Mouse (Mus musculus) fat pad, adult 2 months (tissue): ENCODE data around the gene Ghdc.
A peak's percentile ranks its signal among the peaks of the same experiment; 100 is the strongest.

ENCODE experiments used
- DNase-seq: peaks from one replicate; pipeline ENCODE4 v3.0.0-alpha.2; 2011; ENCODE audit warnings: low read depth, low spot score; ENCODE audit errors: extremely low read depth

Ghdc gene

DNA sequence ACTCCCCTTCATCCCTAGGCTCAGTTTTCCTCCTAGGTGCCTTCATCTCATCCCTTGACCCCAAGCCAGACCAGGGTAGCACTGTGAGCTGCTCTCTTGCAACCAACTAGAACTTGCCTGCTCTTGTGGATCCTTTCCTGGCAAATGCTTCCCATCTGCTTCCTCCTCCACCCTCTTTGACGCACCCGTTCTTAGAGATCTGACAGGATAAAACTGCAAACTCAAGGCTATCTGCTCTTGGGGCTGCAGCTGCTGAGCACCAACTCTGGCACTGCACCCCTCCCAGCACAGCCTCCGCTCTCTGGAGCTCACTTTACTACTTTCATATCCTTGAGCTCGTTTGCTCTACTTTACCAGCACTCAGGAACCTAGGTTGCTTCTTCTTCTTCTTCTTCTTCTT lies 22.1 kb downstream of the Ghdc start:
- DNase-seq = no peak

DNA sequence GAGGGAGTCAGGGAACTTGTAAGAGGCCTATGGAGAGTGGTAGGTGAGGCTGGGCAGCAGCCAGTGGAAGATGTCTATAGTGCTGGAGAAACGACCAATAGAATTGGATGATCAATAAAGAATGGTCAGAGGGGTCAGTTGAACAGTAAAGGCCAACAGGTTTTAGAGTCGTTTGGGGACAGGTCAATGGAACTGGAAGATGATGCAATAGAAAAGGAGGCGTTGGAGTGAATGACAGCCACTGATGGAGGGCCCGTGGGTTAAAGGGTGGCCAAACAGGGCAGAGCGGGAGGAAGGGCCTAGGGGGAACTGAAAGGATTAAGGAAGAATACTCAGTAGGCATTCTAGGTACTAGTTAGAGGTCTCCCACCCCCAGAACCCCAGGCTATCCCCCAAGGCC lies 23.6 kb downstream of the Ghdc start:
- no peak for DNase-seq

DNA sequence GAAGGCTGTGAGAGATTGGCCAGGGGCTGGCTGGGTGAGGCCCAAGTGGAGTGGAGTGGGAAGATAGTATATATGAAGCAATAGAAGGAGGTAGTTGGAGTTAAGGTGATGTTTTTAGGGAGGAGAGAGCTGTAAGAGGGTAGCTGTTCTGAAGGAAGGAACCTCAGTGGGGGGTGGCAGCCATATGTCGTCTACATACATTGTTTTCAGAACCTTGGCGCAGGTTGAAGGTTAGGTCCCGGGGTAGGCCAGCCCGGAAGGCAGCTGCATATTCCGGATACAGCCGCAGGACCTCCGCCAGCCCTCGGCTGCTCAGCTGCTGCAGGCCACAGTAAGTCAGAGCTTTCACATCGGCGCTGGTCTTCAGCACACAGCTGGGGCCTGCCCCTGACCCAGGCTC lies 24.2 kb downstream of the Ghdc start:
- DNase-seq = no peak

DNA sequence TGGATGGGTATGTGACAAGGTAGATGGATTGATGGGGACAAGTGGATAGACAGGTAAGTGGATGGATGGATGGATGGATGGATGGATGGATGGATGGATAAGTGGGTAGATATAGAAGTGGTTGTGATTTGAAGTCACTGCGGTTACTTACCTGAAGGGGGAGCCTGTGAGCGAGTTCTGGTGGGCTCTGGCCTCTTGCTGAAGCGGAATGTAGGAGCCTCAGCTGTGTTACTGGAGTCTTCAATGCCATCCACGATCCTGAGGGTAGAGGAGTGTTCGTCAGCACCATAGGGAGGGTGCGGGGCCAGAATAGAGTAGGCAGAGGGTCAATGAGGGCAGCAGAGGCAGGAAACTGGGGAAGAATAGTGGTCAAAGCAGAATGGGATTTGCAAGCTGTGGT lies 25.7 kb downstream of the Ghdc start:
- no peak for DNase-seq

DNA sequence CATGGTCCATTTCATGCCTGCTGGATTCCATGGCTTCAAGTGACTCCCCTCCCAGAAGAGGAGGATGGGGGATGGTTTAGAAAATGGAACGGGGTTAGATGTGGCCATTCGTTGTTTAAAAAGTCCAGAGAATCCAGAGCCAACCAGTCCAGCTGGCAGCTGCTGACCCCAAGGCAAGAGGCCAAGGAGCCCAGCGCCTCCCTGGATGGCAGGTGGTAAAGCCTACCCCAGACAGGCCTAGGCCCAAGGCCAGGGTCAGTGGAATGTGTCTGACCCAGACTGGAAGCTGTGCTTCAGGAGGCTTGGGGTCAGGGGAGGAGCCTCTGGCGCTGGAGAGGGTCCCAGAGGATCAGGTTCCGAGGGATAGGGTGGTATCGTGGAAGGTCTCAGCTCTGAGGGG lies 29.4 kb downstream of the Ghdc start:
- DNase-seq = no peak

DNA sequence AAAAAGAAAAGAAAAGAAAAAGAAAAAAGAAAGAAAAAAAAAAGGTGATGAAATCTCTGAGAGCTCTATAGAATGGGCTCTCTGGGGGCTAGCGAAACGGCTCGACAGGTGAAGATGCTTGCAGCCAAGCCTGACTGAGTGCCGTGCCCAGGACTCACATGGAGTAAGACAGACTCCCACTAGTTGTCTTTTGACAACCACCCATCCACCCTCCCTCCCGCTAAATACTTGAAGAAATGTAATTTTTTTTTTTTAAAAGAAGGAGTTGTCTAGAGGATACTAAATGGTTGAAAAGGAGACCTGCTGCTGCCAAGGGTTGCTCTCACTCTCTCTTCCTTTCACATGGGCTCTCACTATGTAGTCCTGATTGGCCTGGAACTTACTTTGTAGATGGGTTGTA lies 32.0 kb downstream of the Ghdc start:
- no peak for DNase-seq

DNA sequence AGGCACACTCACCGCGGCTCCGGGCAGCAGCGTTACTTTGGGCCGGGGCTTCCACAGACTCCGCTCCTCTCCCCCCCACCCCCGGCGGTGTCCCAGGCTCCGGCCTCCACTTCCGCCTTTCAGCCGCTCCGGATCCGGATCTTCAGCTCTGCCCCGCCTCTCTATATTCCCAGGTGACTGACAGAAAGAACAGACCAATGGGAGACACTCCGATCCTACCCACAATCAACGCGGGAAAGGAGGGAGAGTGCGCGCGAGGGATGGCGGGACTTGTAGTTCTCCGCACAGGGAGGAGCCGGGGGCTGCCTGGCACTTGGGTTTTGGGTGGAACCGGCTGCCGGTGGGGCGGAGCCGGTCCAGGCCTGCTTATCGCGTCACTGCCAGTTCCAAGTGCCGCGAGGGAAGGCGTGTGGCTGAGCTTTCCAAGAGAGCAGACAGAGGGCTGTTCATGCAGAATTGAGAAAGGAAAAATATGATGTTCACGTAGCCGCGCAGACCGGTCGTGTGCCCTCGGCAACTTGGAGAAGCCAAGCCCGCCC lies 32.6 kb downstream of the Ghdc start, which contains the start of gene Rab5c:
Rab5c (minus strand) TSS at position 150 of the 539 bp plus-strand sequence.
- DNase-seq = peak; percentile 82

DNA sequence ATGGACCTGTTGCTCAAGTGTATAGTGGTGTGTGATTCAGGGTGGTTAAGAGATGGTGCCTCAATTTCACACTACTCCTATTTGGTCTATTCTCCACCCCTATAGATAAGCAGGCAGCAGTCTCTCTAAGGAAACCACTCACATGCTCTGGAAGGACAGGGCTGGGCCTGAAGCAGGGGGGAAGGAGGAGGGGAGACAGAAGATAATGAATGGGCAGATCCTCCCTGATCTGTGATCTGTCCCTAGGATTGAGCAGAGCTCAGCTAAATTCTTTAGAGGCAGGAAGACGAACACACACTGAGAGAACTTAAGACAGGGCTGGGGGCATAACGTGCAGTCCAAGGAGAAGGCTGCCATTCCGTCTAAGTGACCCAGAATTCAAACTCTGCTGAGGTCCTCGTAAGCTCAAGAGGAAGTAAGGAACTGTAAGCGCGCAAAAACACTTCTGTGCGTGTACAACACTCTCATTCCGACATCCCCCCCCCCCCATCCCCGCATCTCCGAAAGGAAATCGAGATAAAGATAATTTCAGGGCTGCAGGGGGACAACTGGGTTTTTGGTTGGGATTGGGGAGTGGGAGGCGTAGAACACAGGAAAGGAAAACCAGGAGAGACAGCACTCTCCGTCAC lies 33.5 kb downstream of the Ghdc start:
- no peak for DNase-seq

DNA sequence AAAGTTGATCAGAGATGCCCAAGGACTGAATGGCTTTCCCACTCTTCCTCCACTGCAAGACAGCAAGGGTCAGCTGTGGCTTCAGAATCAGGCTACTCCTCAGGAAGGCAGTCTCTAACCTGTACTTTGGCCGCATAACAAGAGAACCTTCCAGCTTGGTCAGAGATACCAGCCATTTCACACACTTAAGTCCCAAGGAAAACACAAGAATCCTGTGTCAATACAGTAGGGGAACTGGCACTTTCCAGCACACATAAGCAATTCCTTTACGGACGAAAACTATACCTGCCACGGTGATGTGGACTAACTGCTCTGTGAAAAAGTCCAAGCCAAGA lies 34.0 kb downstream of the Ghdc start:
- DNase-seq = no peak

DNA sequence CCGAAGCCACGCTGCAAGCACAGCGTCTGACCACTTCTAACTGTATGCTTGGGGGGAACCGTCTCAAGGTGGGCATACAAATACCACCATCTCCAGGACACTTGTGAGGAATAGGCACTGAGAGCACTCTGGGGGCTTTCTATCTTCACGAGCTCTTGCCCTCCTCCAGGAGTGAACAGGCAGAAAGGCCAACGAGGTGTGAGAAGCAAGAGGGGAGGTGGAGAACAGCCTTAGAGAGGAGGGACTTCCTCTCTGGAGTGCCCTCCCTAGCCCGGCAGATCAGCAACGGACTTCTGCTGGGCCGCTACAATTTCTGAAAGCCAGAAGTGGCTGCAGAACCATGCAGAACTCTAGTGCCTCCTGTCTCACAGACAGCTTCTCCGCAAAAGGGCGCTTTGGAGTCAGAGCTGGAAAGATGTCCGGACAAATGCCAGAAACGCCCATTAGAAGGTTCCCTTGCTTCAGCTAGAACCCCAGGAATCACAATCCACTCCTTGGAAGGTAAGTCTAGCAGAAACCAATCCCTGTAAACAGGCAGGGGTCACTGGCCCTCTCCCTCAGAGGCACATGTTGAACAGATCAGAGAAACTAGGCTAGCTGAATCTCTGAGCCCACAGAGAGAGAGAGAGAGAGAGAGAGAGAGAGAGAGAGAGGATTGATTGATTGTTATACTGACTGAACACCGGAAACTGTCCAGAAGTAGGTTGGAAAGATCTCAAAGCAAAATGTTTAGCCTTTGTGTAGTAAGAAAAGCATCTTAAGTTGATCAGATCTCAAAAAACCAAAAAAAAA lies 34.6 kb downstream of the Ghdc start:
- no peak for DNase-seq

DNA sequence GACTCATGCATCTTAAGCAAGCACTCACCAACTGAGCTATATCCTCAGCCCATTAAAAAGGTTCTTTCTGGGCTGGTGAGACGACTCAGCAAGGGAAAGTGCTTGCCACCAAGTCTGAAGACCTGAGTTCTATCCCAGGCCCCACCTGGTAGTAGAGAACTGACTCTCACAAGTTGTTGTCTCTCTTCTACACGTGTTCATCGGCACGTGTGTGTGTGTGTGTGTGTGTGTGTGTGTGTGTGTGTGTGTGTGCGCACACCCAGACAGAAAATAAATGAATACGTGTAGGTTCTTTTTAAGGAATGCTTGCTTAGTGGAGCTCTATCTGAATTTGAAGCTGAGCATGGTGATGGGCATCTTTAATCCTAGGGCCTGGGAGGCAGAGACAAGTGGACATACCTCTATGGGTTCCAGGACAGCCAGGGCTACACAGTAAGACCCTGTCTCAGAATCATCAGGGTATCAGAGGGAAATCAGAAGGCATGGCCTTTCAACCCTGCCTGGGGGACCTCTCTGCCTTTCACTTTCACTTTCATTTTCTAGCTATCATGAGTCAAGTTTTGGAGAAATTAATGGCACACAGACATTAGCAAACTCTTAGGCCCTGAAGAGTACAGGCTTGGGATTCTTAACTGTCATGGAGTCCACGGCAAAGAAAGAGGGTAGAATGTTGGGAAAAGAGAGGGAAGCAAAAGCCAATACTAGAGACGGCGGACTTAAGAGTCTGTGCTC lies 35.5 kb downstream of the Ghdc start:
- no peak for DNase-seq

DNA sequence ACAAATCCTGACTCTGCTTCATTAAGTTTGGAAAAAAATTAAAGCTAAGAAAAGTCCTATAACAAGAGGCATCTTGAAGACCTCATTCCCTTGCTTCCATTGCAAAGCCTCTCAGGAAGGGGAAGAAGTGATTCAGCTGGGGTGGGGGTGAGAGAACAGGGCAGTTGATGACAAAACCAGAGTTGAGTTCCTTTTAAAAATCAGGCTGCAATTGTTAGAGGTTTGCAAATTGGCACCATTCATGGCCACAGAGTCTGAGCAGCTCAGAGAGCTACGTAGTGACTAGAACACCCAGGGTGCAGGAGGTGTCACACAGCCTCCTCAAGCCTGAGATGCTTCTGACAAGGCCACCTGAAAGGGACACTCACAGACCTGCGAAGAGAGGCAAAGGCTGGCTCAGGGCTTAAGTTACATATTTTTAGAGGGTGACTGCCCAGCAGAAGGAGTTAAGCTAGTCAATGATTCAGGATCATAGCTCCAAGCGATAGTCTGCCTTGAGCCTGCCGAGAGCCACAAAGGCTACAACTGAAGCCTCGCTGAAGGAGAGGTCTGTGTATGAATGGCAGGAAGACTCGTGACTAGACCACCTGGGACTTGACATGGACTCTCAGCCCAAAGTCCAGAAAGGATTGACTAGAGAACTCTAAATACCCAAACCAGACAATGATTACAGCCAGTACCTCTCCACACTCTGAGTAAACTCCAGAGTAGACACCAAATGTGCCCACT lies 40.1 kb downstream of the Ghdc start:
- DNase-seq = no peak

DNA sequence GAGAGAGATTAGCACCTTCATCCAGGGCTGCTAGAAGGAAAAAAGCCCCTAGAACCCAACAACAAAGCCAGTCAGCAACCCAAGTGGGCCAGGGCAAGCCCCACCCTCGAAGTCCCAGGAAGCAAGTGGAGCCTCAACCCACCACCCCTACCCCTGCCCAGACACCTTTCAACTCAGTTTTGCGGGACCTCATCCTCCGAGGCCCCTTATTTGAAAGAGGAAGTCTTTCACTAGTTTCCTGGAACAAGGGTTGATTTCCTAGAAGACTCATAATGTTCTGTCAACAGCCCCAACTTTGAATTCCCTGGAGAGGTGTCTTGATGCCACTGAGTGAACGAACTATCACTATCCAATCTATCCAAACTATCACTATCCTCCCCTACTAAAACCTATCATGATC lies 40.8 kb downstream of the Ghdc start:
- no peak for DNase-seq

DNA sequence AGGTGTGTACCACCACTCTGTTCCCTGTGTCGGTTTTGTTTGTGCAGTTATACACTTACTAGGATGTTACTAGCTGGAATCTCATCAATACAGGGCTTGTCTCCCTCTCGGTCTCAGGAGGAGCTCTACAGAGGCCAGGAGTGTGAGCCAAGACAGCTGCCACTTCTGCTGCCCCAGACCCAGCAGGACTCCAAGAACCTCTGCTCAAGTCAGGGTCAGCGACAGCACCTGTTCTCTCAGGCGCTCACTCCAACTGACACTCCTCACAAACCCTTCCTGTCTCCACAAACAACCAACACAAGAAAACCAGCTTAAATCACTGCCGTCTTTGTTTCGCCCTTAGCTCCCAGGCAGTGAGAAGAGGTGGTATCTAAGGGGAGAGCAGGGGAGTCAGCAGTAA lies 42.2 kb downstream of the Ghdc start:
- no peak for DNase-seq

DNA sequence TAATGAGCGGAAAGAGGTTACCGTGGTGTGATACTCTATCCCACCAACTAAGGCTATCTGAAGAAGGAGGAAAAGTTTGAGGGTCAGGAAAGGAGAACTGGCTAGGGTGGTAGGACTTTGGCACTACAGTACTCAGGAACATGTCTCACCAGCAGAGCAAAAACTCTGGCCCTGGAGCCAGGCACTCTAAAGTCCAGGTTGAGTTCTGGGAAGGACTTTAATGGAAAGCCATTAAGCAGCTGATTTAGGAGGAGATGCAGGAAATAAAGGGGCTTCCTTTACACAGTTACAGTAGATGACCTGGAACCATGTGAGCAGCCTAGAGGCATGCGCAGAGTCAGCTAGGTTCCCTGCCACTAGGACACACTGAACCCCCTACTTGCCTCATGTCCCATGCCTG lies 43.6 kb downstream of the Ghdc start:
- no peak for DNase-seq

DNA sequence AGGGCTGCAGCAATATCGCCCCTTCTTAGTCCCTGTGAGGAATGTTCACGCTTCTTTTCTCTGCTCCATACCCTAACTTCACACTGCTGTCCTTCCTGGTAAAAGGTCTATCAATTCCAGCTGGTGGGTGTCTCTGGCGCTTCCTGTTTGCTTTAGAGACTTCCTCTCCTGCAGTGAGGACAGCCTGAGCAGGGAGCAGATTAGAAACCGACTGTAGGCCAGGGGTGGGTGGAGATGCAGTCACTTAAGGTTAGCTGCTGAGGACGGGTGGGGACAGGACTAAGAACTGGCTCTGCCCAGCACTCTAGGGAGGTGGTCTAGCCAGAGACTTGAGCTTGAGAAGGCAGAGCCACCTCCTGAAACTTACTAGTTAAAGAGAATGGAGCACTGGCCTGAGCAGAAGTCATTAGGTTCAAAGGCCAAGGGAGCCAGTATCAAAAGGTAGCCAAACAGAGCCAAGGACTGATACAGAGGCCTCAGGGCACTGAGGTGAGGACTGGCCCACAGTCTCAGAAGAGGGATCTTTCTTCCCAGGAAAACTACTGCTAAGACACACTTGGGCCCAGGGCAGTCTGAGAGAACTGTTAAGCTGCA lies 45.7 kb downstream of the Ghdc start:
- no peak for DNase-seq

DNA sequence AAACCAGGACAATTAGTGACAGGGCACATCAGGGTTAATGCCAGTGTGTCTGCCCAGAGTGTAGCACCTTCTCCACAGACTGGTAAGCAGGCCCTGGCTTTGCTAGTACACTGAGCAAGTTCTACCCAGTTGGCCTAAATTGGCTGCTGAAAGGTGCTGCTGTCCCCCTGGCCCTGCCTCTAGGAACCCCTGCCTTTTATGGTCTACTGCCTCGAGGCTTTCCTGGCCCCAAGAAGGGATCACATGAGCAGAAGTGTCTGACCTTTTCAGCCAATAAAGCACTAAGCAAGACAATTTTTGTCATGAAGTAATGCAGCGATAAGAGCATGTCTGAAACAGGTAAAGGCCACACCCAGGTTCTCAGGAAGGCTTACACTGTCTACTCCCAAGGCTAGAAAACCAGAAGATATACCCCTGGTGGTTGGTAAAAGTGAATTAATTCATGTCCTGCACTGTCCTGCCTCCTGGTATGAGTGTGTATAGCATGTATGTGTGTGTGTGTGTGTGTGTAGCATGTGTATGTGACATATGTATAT lies 48.2 kb downstream of the Ghdc start:
- DNase-seq = no peak

DNA sequence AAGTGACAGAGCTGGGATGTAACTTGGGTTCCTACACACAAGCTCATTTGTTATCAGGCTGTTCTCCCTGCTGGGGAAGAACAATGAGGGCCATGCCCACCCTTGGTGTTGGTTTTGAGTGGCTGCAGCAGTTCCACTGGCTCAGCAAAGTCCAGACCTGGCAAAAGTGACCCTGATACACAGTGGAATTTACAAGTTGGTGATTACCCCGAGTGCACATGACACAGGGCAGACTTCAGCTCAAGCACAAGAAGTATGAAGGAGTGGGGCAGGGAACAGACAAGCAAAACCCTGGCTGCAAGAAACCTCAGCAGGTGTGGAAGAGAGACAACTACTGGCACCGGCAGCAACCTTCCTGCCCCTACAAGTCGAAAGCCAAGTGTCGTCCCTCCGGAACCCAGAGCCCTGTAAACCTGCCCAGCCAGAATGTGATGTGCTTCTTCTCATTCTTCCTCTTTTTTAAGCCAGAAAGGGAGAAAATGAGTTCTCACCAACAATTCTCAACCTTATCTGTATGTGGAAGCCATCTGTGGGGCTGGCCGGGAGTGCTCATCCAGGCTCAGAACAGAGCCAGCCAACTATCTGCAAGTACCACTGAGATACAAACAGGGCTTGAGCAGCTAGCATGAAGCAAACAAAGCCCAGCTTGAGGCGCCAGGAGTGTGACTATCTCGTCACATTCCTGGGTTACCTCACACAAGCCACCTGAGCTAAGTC lies 48.8 kb downstream of the Ghdc start:
- DNase-seq = no peak

DNA sequence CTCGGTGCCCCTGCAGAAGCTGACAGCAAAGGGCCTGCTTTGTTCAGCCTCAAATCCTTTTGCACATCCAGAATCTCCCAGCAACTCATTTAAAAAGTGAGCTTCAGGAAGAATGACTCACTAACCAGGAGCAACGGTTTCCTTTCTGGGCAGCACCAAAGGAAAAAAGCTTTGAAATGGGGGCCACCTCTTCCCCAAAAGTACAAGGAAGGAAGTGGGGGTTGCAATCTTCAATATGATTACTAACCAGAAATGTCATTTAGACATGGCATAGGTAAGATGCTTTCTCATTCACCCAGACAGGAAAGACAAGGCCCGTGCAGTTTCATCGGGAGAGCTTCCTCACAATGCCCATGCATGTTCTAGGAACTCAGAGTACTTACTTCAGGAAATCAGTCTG lies 49.5 kb downstream of the Ghdc start:
- no peak for DNase-seq

DNA sequence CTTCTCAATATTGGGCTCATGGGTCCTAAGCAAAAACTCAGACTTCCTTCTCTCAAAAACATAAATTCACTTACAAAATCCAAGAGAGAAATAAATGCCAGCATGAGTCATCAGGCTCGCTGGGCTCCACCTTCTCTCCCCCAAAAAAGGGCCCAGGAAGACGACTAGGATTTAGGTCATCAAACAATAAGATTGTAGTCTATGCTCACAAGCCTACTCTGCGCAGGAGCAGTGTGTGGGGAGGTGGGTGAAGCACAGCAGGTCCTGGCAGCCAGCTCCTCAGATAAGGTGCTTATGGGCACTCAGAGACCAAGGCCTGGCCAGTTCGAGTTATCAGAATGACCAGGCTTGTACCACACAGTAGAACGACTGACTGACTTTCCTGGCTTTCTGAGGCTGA lies 50.4 kb downstream of the Ghdc start:
- DNase-seq = no peak
